Mouse (Mus musculus) kidney, postnatal 36 days (tissue): ENCODE data around the gene Ccng2.
A peak's percentile ranks its signal among the peaks of the same experiment; 100 is the strongest.

Experiments
- DNase-seq, 2 experiments: peaks; one replicate each; pipeline ENCODE4 v3.0.0; 2021 to 2022; ENCODE audit warnings: mixed read lengths in 2 of 2

Gene Ccng2

DNA sequence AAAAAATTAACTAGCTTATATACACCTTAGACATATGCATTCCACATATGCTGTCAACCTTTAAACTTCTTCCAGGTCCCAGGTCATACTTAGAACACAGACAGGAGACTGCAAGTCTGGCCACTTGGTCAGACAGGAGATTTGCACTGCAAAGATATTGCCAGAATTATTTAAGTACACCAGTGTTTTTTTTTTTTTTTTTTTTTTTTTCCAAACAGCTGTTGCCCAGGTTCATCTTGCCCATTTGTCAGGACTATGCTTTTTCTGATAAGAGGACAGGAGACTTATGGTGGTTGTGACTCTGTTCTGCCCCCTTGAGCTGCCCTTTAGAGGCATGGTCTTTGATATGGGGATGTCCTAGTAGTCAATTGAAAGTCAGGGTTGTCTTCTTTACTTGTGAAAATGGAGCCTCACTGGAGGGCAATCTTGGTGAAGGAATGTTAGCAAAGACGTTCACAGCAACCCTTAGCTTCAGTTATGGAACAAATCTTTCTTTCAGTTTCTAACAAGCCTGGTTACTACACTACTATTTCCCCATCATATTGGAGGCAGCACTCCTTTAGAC is 2.8 kb upstream of the Ccng2 start:
- no peak for DNase-seq

- DNase-seq = peak; percentile 19 to 37
Observed at GRCm38 (mm10) chr5:93265164-93265800, 1.8 kb upstream of the Ccng2 start.

- DNase-seq = peak; percentile 48 to 77
Observed at GRCm38 (mm10) chr5:93265801-93266580, 1.1 kb upstream of the Ccng2 start.

DNA sequence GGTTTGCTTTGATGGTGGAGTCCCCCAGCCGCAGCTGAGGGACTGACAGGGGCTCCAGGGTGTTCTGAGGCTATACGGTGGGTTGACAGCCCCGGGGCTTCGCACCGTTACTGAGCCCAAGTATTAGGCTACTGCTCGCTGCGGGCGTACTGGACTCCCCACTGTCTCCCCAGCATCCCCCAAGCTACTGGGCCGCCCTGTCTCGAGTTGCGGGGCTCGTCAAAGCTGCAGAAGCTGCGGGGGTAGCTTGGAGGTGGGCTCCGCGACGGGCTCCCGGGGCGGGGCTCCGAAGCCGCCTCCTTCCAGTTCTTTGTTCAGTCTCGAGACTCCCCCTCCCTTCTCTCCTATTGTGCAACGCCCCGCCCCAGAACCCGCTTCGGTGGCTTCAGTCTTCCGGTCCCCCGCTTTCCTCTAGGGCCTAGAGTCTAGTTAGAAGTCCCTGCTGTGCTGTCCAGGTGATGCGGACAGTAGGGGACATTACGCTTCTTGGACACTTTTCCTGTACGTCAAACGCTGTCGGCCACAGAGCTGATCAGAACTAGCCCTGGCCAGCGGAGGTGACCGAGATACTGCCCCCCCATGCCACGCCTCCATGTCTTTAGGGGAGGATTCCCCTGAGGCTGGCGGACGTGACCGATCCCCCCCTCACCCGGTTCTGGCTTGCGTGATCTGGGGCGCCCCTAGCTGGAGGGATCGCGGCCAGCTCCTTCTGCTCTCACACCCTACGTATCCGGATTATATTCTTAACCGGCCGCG is 972 bp downstream of the Ccng2 start:
- DNase-seq = peak; percentile 81 to 84

DNA sequence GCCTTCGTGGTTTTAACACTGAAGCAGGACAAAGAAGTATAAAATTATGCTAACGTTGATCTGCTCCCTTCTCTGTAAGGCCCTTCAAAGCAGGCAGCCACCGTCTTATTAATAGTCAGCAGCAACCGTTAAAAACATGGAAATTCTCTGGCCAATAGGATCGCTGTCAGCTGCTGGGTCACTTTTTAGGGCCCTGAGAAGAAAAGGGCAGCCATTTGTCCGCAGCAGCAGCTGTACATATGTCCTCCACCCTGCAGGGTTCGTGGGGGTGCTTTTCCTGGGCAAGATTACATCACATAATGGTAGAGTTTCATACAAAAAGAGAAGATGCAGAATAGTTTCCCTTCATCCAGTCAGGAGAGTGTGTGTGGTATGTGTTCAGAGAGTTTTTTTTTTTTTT is 3.0 kb downstream of the Ccng2 start:
- DNase-seq = no peak

- no peak for DNase-seq
Observed at GRCm38 (mm10) chr5:93270721-93271120, 3.7 kb downstream of the Ccng2 start.

DNA sequence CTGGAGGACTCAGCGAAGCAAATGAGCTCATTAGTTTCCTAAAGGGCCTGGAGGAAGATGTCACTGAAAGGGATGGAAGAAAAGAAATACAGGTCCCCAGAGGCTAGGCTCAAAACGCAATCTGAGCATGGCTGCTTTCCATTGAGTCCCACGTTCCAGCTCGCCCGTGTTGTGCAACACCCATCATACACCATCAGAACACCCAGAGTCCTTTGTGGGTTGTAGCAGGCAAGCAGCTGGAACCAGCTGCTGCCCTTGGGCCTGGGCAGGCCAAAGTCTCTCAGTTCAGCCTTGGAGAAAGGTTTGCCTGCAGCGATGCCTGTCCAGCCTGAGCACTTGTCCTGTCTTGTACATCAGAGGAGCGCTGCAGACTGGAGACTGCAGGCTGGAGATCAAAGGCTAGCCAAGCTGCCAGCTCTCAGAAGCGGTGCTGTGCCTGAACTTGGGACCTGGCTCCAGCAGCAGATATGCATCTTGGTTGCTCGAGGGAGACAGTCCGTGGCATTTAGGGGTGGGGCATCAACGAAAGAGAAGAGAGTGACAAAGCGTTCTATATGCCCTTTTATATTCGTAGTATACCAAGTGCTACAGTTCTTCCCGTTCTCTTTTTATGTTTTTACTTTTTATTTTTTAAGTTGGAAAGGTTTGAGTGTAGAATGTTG is 15.5 kb downstream of the Ccng2 start:
- DNase-seq = peak; percentile 52 to 73

GRCm38 (mm10) chr5:93283109-93283508 is 16.1 kb downstream of the Ccng2 start:
- DNase-seq = no peak

DNA sequence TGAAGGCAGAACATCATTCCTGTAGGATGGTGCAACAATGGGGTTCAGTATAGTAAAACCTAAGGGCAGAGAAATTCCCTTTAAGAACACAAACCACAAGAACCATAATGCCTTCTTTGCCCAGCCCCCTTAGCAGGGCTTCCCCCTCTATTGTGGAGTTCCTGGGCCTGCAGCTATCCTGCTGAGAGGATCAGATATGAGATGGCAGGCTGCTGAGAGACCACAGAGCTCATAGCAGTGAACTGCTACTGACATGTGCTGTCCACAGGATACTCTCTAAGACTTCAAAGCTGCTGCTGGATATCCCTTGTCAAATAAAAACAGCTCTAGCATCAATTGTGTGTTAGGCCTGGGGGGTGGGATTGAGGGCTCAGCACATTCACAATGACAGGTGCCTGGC is 21.5 kb downstream of the Ccng2 start:
- DNase-seq = no peak

GRCm38 (mm10) chr5:93290282-93290681 is 23.2 kb downstream of the Ccng2 start:
- no peak for DNase-seq

GRCm38 (mm10) chr5:93296341-93296746 is 29.3 kb downstream of the Ccng2 start:
- peak; percentile 53 to 65 for DNase-seq

GRCm38 (mm10) chr5:93296754-93297153 is 29.7 kb downstream of the Ccng2 start:
- DNase-seq = no peak

- DNase-seq = peak; percentile 17 to 58
Observed at GRCm38 (mm10) chr5:93297311-93297710, 30.3 kb downstream of the Ccng2 start.

- DNase-seq = peak; percentile 20 to 21
Observed at GRCm38 (mm10) chr5:93305126-93305830, 38.2 kb downstream of the Ccng2 start.

DNA sequence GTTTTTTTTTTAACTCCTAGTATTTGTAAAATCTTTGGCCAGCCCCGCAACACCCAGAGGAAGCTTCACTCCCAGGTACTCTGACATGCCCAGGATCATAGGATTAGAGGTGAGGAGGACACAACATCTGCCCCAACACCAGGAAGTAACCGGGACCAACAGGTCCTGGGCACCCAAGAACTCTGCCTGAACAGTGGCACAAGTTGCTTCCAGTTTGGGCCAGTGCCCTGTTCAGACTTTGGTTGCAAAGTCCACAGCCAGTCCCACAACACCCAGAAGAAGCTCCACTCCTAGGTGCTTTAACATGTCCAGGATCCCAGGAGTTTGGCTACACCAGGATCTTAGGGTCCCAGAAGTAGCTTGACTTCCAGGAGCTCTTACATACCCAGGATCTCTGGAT is 41.9 kb downstream of the Ccng2 start:
- DNase-seq = peak in 1 of 2 experiments; percentile 11

DNA sequence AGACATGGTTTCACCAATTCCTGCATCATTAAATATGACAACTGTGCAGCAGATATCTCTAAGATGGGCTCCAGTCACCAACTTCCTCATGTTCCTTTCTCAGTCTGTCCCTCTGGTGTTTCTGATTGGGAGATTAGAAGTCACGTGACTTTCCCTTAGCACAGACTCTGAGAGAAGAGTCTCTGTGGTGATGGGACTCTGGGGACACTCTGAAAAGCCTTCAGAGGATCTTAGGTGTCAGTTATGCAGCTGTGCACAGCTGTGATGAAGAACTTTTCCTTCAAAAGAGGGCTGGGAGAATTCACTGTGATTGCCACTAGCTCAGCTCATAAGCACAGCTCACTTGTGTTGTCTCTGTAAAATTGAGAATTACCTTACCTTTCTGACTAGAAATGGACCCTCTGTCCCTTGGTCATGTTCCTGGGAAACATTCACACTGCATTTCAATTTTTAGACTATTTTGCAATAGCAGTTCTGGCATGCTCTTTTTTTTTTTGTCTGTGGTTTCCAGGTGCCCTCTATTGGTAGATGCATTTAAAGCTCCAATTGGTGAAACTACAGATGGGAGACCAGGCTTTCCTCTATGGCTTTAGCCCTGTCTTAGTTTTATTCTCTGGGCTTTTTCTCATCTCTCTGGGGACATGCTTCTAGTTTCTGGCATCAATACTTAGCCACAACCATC is 56.4 kb downstream of the Ccng2 start:
- peak; percentile 10 to 31 for DNase-seq
